Mouse (Mus musculus): ENCODE measurements around the gene Slc39a1. TPM values are rescaled to one million over a fixed set of nuclear protein-coding genes. Genes with fewer than 3 reads are reported as not detected.

Gene Slc39a1
- 63.3 and 63.5 TPM in 2 replicates for polyA plus RNA-seq (2016; fragmentation: Nextera tagmentation; extraction: Ambion mirVana)

GRCm38 (mm10) chr3:90247960-90248745 lies at the start of gene Slc39a1:
TSS of gene Slc39a1 (plus strand) at chr3:90248172.
- Histone ChIP-seq H3K4me3 (peak within 1 kb of the TSS; percentile 78), H3K9ac (peak within 1 kb of the TSS; percentile 80), H3K36me3 (peaks cover 16% of the 10 kb centered on the region), H3K4me1 (peaks cover 23% of the 10 kb centered on the region), H3K4me2 (replicated peaks) (peak within 1 kb of the TSS; percentile 84), H3K27ac (peak within 1 kb of the TSS; percentile 92), H3K27me3 (no peaks in the 10 kb centered on the region), H3K9me3 (no peaks in the 10 kb centered on the region)
- WGBS = under 1% methylated on average over 39 of the region's 44 CpGs
- peak; percentile 92 for ATAC-seq (ENCODE audit: insufficient number of reproducible peaks, insufficient read depth, low FRiP score, low TSS enrichment)

GRCm38 (mm10) chr3:90202884-90203283 lies 45.1 kb upstream of the Slc39a1 start:
- no peaks in the 10 kb centered on the region for H3K9me3 ChIP-seq

GRCm38 (mm10) chr3:90203619-90204018 lies 44.4 kb upstream of the Slc39a1 start:
- H3K9ac ChIP-seq = no peak overlapping the region
- no peaks in the 10 kb centered on the region for H3K4me1 ChIP-seq
- WGBS = 75% methylated on average over 5 of the region's 5 CpGs
- H3K27me3 ChIP-seq = no peaks in the 10 kb centered on the region
- peaks cover 11% of the 10 kb centered on the region for H3K36me3 ChIP-seq
- ATAC-seq (ENCODE audit: insufficient number of reproducible peaks, insufficient read depth, low FRiP score, low TSS enrichment) = no peak
- no peak overlapping the region for H3K4me2 ChIP-seq (replicated peaks)
- H3K27ac ChIP-seq = no peak overlapping the region
- no peaks in the 10 kb centered on the region for H3K9me3 ChIP-seq
- H3K4me3 ChIP-seq = no peak overlapping the region

More at GRCm38 (mm10) chr3:90202884-90203283, 45.1 kb upstream of the Slc39a1 start:
- Histone ChIP-seq H3K27ac (no peak overlapping the region), H3K4me3 (no peak overlapping the region), H3K4me1 (no peaks in the 10 kb centered on the region), H3K4me2 (replicated peaks) (no peak overlapping the region), H3K27me3 (no peaks in the 10 kb centered on the region), H3K36me3 (peaks cover 4% of the 10 kb centered on the region; the same call in 1 of the 2 replicates), H3K9ac (no peak overlapping the region)
- no peak for ATAC-seq (ENCODE audit: insufficient number of reproducible peaks, insufficient read depth, low FRiP score, low TSS enrichment)
- whole genome bisulfite sequencing = 79% methylated on average over 1 of the region's 1 CpGs

DNA sequence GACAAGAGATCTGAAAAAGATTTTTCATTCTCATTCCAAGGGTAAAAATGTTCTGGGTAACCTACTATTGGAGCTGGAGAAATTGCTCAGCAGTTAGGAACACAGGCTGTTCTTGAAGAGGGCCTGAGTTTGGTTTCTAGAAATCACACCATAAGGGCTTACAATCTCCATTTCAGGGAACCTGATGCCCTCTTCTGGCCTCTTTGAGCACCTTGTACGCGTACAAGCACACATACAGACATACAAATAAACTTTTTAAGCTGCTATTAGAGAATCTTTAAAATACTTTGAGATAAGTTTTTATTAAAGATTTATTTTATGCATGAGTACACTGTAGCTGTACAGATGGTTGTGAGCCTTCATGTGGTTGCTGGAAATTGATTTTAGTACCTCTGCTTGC lies 43.4 kb upstream of the Slc39a1 start:
- Histone ChIP-seq H3K27ac (no peak overlapping the region), H3K4me2 (replicated peaks) (no peak overlapping the region), H3K9me3 (no peaks in the 10 kb centered on the region), H3K27me3 (no peaks in the 10 kb centered on the region), H3K4me1 (no peaks in the 10 kb centered on the region), H3K36me3 (peaks cover 19% of the 10 kb centered on the region), H3K4me3 (no peak overlapping the region), H3K9ac (no peak overlapping the region)
- 97% methylated on average over 2 of the region's 2 CpGs for WGBS
- no peak for ATAC-seq (ENCODE audit: insufficient number of reproducible peaks, insufficient read depth, low FRiP score, low TSS enrichment)

DNA sequence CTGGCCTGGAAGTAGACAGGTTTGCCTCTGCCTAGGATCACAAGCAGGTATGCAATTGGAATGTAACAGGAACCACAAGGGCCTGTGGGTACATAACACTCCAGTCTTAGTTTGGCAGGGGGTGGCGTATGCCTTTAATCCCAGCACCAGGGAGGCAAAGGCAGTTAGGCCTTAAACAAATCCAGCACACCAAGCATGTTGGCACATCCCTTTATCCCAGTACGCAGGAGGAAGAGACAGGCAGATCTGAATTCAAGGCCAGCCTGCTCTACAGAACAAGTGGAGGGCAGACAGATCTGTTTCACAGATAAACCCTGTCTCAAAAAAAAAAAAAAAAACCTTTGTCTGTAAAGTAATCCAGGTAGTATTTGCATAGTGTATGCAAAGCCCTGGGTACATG lies 39.3 kb upstream of the Slc39a1 start:
- WGBS = 82% methylated on average over 2 of the region's 2 CpGs
- H3K27ac ChIP-seq = no peak overlapping the region
- H3K27me3 ChIP-seq = no peaks in the 10 kb centered on the region
- H3K9me3 ChIP-seq = no peaks in the 10 kb centered on the region
- no peak overlapping the region for H3K4me3 ChIP-seq
- no peak overlapping the region for H3K4me2 ChIP-seq (replicated peaks)
- H3K9ac ChIP-seq = no peak overlapping the region
- H3K36me3 ChIP-seq = peaks cover 45% of the 10 kb centered on the region
- peaks cover 17% of the 10 kb centered on the region for H3K4me1 ChIP-seq
- ATAC-seq (ENCODE audit: insufficient number of reproducible peaks, insufficient read depth, low FRiP score, low TSS enrichment) = no peak

DNA sequence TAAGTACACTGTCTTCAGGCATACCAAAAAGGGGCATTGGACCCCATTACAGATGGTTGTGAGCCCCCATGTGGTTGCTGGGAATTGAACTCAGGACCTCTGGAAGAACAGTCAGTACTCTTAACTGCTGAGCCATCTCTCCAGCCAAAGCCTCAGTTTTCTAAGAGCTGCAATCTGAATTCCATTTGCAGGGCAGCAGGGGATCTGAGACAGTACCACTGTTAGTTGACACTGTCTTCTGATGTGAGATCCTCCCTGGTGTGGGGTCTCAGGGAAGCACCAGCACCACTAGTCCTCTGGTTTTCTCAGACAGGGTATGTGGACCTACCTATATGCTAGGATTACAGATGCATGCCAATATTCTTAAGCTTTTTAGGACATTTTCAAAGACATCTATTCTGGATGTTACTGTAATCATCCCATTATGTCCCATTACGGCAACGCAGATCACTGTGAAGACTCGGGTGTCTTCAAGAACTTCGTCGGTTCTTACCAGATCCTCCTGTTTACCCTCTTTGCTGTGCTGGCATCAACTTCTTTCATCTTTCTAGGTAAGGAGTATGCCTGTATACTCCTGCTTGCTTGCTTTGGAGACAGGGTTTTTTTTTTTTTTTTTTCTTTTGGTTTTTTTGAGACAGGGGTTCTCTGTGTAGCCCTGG lies 37.9 kb upstream of the Slc39a1 start:
- H3K4me1 ChIP-seq = peaks cover 17% of the 10 kb centered on the region
- no peak overlapping the region for H3K27ac ChIP-seq
- no peak for ATAC-seq (ENCODE audit: insufficient number of reproducible peaks, insufficient read depth, low FRiP score, low TSS enrichment)
- no peak overlapping the region for H3K9ac ChIP-seq
- 90% methylated on average over 5 of the region's 5 CpGs for WGBS
- H3K4me2 ChIP-seq (replicated peaks) = no peak overlapping the region
- no peaks in the 10 kb centered on the region for H3K27me3 ChIP-seq
- no peak overlapping the region for H3K4me3 ChIP-seq
- H3K9me3 ChIP-seq = no peaks in the 10 kb centered on the region
- peaks cover 45% of the 10 kb centered on the region for H3K36me3 ChIP-seq

- no peaks in the 10 kb centered on the region for H3K9me3 ChIP-seq
- H3K27ac ChIP-seq = no peak overlapping the region
- H3K4me1 ChIP-seq = peaks cover 17% of the 10 kb centered on the region
- no peak for ATAC-seq (ENCODE audit: insufficient number of reproducible peaks, insufficient read depth, low FRiP score, low TSS enrichment)
- H3K36me3 ChIP-seq = peaks cover 45% of the 10 kb centered on the region
- peak overlapping the region; percentile 96 for H3K4me2 ChIP-seq (replicated peaks)
- peak overlapping the region; percentile 12; the same call in 1 of the 2 replicates for H3K9ac ChIP-seq
- 80% methylated on average over 13 of the region's 13 CpGs for WGBS
- no peaks in the 10 kb centered on the region for H3K27me3 ChIP-seq
- peak overlapping the region; percentile 89 for H3K4me3 ChIP-seq
Measured at GRCm38 (mm10) chr3:90211475-90212398, 36.2 kb upstream of the Slc39a1 start.

GRCm38 (mm10) chr3:90212723-90213122 lies 35.2 kb upstream of the Slc39a1 start:
- H3K36me3 ChIP-seq = peaks cover 43% of the 10 kb centered on the region
- peak overlapping the region; percentile 96 for H3K4me2 ChIP-seq (replicated peaks)
- 14% methylated on average over 5 of the region's 5 CpGs for WGBS
- peaks cover 17% of the 10 kb centered on the region for H3K4me1 ChIP-seq
- ATAC-seq (ENCODE audit: insufficient number of reproducible peaks, insufficient read depth, low FRiP score, low TSS enrichment) = no peak
- peak overlapping the region; percentile 83 for H3K9ac ChIP-seq
- no peak overlapping the region for H3K27ac ChIP-seq
- no peaks in the 10 kb centered on the region for H3K9me3 ChIP-seq
- H3K4me3 ChIP-seq = peak overlapping the region; percentile 89
- H3K27me3 ChIP-seq = no peaks in the 10 kb centered on the region

DNA sequence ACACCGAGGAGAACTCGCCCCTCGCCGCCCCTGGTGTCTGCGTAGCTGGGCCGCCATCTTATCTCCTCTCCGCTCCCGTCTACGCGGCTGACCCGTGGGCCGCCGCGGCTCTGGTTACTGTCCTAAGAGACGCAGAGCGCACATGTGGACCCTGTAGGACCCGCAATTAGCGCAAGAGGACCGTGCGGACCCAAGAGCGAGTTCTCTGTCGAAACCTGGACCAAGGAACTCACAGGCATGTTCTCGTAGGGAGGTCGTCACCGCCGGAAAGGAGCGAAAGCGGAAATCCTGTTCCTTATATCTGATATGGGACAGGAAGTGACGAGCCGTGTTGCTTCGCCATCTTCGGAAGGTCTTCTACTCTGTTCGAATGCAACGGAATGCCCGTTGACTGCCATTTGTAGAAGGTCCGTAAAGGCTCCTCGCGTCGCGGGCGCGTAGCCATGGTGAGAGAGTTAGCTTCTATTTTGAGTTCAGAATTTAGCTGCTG lies 34.5 kb upstream of the Slc39a1 start, which contains the start of the genes Rps27 and Rab13:
Gene Rps27 (minus strand): TSS at position 275 of the 490 bp plus-strand sequence.
Gene Rab13 (plus strand): TSS at position 319 of the 490 bp plus-strand sequence.
- Histone ChIP-seq H3K4me1 (peaks cover 17% of the 10 kb centered on the region), H3K4me3 (peak within 1 kb of the TSS; percentile 89), H3K27me3 (no peaks in the 10 kb centered on the region), H3K36me3 (peaks cover 36% of the 10 kb centered on the region), H3K4me2 (replicated peaks) (peak within 1 kb of the TSS; percentile 96), H3K9ac (peak within 1 kb of the TSS; percentile 83), H3K9me3 (no peaks in the 10 kb centered on the region), H3K27ac (peak within 1 kb of the TSS; percentile 88)
- under 1% methylated on average over 42 of the region's 42 CpGs for WGBS
- peak; percentile 89 for ATAC-seq (ENCODE audit: insufficient number of reproducible peaks, insufficient read depth, low FRiP score, low TSS enrichment)

- H3K4me1 ChIP-seq = peaks cover 17% of the 10 kb centered on the region
- H3K27me3 ChIP-seq = no peaks in the 10 kb centered on the region
- no peak for ATAC-seq (ENCODE audit: insufficient number of reproducible peaks, insufficient read depth, low FRiP score, low TSS enrichment)
- H3K4me3 ChIP-seq = peak overlapping the region; percentile 89
- H3K27ac ChIP-seq = peak overlapping the region; percentile 88
- peaks cover 29% of the 10 kb centered on the region for H3K36me3 ChIP-seq
- H3K4me2 ChIP-seq (replicated peaks) = peak overlapping the region; percentile 96
- 14% methylated on average over 12 of the region's 12 CpGs for WGBS
- H3K9me3 ChIP-seq = no peaks in the 10 kb centered on the region
- peak overlapping the region; percentile 7; the same call in 1 of the 2 replicates for H3K9ac ChIP-seq
Measured at GRCm38 (mm10) chr3:90213956-90214684, 33.9 kb upstream of the Slc39a1 start.

Data from embryonic facial prominence, embryonic 12.5 days (tissue).